Mouse (Mus musculus) erythroid progenitor cell, adult 5-6 weeks (primary cell): ENCODE results near the gene Olfr1380. TPM values are rescaled to one million over a fixed set of nuclear protein-coding genes. Genes with fewer than 3 reads are reported as not detected.

Experiments used
- total RNA-seq, 2 experiments: library from RNA; stranded (forward) in 1 of 2; stranded (reverse) in 1 of 2; fragments of 150-400 nt in 1 of 2; fragments of 186-747, 209-891 nt in 1 of 2; gene quantifications; 2 replicates each; pipeline versions ENCODE4 v1.2.3 to v1.2.4; 2015 to 2017; ENCODE audit warnings: low replicate concordance in 2 of 2

Gene Olfr1380
- total RNA-seq, 2 experiments from 2014 or later: not detected

Other genes with a start within 250 kb of the Olfr1380 start
- gene Olfr1391, start 234.1 kb upstream of the Olfr1380 start, total RNA-seq (2015; ENCODE audit: low replicate concordance): not detected in 2 replicates
- gene Olfr1391, start 234.1 kb upstream of the Olfr1380 start, total RNA-seq (2017; ENCODE audit: low replicate concordance): not detected in 2 replicates
- gene Olfr1390, start 221.7 kb upstream of the Olfr1380 start, total RNA-seq (2015; ENCODE audit: low replicate concordance): not detected in 2 replicates
- gene Olfr1390, start 221.7 kb upstream of the Olfr1380 start, total RNA-seq (2017; ENCODE audit: low replicate concordance): not detected in 2 replicates
- not detected in 2 replicates for gene Olfr1389, start 133.8 kb upstream of the Olfr1380 start, total RNA-seq (2015; ENCODE audit: low replicate concordance)
- not detected in 2 replicates for gene Olfr1389, start 133.8 kb upstream of the Olfr1380 start, total RNA-seq (2017; ENCODE audit: low replicate concordance)
- gene Olfr1388, start 120.3 kb upstream of the Olfr1380 start, total RNA-seq (2015; ENCODE audit: low replicate concordance): 1.8 TPM in 1 of 2 replicates, not detected in the other
- gene Olfr1388, start 120.3 kb upstream of the Olfr1380 start, total RNA-seq (2017; ENCODE audit: low replicate concordance): 2.7 and 7.3 TPM in 2 replicates
- not detected in 2 replicates for gene Olfr1387, start 101.5 kb upstream of the Olfr1380 start, total RNA-seq (2015; ENCODE audit: low replicate concordance)
- gene Olfr1387, start 101.5 kb upstream of the Olfr1380 start, total RNA-seq (2017; ENCODE audit: low replicate concordance): not detected in 2 replicates
- gene Olfr1386, start 91.8 kb upstream of the Olfr1380 start, total RNA-seq (2015; ENCODE audit: low replicate concordance): not detected in 2 replicates
- gene Olfr1386, start 91.8 kb upstream of the Olfr1380 start, total RNA-seq (2017; ENCODE audit: low replicate concordance): not detected in 2 replicates
- gene Olfr1385, start 67.8 kb upstream of the Olfr1380 start, total RNA-seq (2015; ENCODE audit: low replicate concordance): not detected in 2 replicates
- not detected in 2 replicates for gene Olfr1385, start 67.8 kb upstream of the Olfr1380 start, total RNA-seq (2017; ENCODE audit: low replicate concordance)
- gene Olfr1384, start 50.2 kb upstream of the Olfr1380 start, total RNA-seq (2015; ENCODE audit: low replicate concordance): not detected in 2 replicates
- not detected in 2 replicates for gene Olfr1384, start 50.2 kb upstream of the Olfr1380 start, total RNA-seq (2017; ENCODE audit: low replicate concordance)
- not detected in 2 replicates for gene Olfr1383, start 37.2 kb upstream of the Olfr1380 start, total RNA-seq (2015; ENCODE audit: low replicate concordance)
- gene Olfr1383, start 37.2 kb upstream of the Olfr1380 start, total RNA-seq (2017; ENCODE audit: low replicate concordance): not detected in 2 replicates
- gene Olfr1382, start 28.6 kb upstream of the Olfr1380 start, total RNA-seq (2015; ENCODE audit: low replicate concordance): not detected in 2 replicates
- gene Olfr1382, start 28.6 kb upstream of the Olfr1380 start, total RNA-seq (2017; ENCODE audit: low replicate concordance): not detected in 2 replicates
- gene Olfr1381, start 13.4 kb upstream of the Olfr1380 start, total RNA-seq (2015; ENCODE audit: low replicate concordance): not detected in 2 replicates
- not detected in 2 replicates for gene Olfr1381, start 13.4 kb upstream of the Olfr1380 start, total RNA-seq (2017; ENCODE audit: low replicate concordance)
- gene Flt4, start 52.4 kb downstream of the Olfr1380 start, total RNA-seq (2015; ENCODE audit: low replicate concordance): 0.36 TPM in 1 of 2 replicates, not detected in the other
- not detected in 2 replicates for gene Flt4, start 52.4 kb downstream of the Olfr1380 start, total RNA-seq (2017; ENCODE audit: low replicate concordance)
- gene Scgb3a1, start 106.7 kb downstream of the Olfr1380 start, total RNA-seq (2015; ENCODE audit: low replicate concordance): not detected in 2 replicates
- not detected in 2 replicates for gene Scgb3a1, start 106.7 kb downstream of the Olfr1380 start, total RNA-seq (2017; ENCODE audit: low replicate concordance)
- 91.0 and 112 TPM in 2 replicates for gene Cnot6, start 155.8 kb downstream of the Olfr1380 start, total RNA-seq (2015; ENCODE audit: low replicate concordance)
- gene Cnot6, start 155.8 kb downstream of the Olfr1380 start, total RNA-seq (2017; ENCODE audit: low replicate concordance): 115 and 137 TPM in 2 replicates
- 0.72 TPM in 1 of 2 replicates, not detected in the other for gene Gfpt2, start 237.3 kb downstream of the Olfr1380 start, total RNA-seq (2015; ENCODE audit: low replicate concordance)
- gene Gfpt2, start 237.3 kb downstream of the Olfr1380 start, total RNA-seq (2017; ENCODE audit: low replicate concordance): not detected in 2 replicates